Mouse (Mus musculus) lung, postnatal 10 days (tissue): Measurements from ENCODE around the gene Gif.

Experiments
- DNase-seq: peaks from one replicate; pipeline ENCODE4 v3.0.0; 2021

The Gif gene

DNA sequence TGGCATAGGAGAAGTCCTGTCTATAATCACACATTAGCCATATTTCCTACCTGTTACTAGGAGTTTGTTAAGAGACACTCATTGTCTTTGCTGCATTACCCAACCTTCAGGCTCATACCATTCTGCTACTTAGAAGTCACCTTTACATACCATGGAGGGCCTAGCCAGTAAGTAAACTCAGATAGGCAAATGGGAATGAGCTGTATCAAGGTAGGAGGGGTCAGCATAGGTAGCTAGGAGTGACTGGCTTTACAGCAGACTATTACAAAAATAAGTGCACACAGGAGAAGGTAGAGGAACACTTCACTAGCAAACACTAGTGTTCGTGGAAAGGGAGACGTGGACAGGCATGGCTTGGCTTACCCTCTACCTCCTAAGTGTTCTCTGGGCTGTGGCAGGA is at the start of gene Gif:
TSS of gene Gif (plus strand) at position 257 of the 400 bp plus-strand sequence.
- DNase-seq = no peak

DNA sequence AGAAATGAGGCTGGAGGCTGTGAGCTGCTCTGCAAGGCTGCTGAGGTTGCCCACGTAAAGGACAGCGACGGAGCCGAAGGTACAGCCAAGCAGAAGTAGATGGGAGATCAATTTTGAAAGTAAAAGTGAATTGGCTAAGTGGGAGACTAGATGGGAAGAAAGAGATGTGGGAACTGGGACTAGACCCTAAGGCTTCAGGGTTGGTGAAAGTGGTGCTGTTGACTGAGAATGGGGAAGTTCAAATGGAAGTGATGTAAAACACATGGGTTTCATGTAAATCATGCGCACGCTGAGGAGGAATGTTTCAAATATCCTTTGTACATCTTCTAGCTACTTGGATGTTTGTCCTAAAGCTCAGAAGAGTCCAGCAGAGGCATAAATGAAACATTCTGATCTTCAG is 49.0 kb upstream of the Gif start:
- no peak for DNase-seq

DNA sequence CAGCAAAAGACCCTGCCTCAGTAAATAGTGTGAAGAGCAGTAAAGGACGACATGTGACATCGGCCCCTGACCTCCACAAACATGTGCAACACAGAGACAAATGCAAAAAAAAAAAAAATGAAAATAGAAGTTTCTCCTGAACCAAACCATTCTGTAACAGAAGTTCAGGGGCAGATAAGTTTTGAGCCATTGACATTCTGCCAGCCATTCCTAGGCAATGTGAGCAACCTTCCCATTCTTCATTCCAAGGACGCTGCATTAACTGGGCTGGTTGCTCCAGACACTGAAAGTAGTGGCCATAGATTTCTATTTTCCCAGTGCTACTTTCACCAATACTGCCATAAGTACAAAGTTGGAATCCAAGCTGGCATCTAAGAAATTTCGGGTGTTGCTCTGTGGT is 34.9 kb upstream of the Gif start:
- no peak for DNase-seq

DNA sequence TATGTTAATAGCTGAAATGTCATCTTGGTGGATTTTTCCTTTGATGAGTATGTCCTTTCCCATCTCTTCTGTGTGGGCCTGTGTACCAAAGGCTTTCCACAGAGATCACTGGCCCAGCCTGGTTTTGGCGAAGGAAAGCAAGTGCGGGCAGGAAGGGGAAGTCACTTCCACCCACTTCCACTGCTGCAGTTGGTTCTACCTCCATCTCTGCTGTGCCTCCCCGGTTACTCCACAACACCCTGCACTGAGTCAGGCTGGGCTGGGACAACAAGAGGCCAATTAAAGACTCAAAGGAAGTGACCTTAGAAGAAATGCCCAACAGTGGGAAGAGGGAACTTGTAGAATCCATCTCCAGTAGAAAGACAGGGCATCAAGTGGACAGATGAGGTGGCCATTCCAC is 27.3 kb upstream of the Gif start:
- DNase-seq = no peak

DNA sequence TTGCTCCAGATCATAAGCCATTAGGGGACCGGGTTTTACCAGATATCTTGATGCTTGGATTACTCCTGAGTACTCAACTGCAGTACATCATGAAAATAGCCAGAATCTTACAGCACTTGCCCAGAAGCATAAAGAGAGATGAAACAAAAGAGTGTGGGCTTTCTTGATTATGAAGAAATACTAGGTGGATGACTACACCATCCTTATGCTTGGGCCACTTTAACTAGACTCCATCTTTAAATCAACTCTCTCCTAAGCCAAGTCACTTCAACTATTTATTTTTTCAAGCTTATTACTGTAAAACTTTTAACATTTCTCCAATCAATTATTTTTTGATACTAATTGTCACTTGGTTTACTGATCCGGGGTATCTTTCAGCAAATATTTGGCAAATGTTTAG is 23.5 kb upstream of the Gif start:
- no peak for DNase-seq

DNA sequence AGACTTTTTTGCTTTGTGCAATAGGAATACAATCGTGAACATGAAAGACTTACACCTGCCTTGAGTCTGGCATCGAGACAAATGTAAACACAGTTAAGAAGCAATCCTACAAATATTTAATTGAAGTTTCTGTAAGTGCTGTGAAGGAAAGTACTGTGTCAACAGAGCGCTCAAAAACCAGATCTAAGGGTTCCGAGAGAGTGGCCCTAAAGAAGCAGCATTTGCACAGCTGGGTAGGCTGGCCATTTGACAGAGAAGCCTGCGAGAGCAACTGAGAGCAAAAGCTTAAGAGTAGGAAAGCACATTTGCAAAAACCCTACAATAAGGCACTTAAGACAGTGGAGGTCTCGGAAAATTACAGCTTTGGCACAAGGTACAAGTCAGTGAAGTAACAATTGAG is 23.1 kb upstream of the Gif start:
- DNase-seq = peak; percentile 35

DNA sequence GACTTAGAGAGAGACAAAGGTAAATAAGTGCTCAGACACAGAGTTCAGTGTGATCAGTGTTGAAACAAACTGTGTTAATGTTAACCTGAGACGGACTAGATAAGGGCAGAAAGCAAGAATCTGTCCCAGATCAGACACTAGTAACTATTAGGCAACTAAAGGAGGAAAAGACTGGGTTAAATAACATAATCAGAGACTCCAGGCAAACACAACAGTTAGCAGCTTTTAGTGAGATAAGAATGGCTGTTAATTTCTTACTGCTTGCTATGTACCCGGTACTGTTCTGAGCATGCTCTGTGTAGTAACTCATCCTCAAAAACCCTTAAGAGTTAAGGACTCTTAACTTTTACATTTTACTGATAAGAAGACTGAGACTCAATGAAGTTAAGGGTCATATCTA is 21.4 kb upstream of the Gif start:
- DNase-seq = no peak

DNA sequence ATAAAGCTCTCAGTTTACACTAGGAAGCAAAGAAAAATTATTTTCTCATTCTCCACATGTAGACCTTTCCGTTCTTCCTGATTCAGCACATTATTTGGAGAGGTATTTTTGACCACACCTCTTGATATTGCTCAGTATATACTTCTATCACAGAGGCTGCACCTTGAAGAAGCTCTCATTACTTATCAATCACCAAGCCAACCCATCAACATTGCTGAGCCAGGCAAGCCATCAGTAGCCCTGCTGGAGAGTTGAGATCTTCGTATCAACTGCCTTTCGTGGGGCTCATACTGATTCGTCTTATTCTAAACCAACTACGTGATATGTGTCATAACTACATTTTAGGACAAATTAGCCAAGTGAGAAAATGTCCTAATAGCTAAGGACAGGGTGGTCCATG is 20.1 kb upstream of the Gif start:
- no peak for DNase-seq

DNA sequence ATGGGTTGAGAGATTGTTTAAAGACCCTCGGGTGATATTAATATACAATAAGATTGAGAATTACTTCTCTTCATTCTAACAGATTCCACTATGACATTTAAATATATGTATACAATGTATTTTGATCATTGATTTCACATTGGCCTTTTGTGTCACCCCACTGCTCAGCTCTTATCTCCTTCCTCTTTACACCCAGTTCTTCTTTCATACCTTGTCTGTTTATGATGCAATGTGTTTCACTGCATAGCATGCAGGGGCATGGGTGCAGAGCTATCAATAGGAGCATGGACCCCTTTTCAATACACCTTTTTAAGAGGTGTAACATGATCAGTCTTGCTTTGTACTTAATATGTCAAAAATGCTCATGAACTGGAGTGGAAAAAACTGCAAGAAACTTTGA is 17.1 kb upstream of the Gif start:
- no peak for DNase-seq

DNA sequence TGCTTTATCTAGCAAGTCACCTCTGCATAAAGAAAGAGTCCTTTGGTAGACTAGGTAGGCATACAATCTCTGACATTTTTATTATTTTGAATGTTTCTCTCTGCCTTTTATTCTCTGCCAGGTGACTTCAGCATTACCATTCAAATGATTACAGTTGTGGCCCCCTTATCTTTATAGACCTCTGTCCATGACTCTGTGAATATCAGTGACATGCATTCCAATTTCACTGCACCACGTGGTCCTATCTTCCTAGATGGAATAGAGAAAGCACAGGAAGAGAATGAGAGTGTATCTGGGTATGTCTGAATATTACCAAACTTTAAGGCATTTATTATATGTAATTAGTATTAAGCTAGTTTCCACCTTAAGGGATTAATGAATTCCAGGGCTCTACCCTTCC is 10.9 kb upstream of the Gif start:
- DNase-seq = no peak

DNA sequence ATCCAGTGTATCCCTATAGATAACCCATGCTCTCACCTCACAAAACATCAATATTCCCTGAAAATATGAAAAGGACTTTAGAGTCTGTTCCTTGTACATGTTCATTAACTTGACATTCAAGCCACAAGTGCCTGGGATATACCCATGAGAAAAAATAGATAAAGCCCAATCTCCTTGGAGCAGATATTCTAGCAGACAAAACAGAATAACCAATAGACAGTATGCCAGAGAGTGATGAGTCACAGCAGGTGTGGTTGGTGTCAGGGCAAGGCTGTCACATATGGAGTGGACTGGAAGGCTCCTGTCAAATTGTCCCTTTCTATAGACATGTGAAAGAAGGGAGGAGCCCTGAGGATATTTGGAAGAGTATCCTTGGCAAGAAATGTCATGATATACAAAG is 1.7 kb upstream of the Gif start:
- no peak for DNase-seq

DNA sequence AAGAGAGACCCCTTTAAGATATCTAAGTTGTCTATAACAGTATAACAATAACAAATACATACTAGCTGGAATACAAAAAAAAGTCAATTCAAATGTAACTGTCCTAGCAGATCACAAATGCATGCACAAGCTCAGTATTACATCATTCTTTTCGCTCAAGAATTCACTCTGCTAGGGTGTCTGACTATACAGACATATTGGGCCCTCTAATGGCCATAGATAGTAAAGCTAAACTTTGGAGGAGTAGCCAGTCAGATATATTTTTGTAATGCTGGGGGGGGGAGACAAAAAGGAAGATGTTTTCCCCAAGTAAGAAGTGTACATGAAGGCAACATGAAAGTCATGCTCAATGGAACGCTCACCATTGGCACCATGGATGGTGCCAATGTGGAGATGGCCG is 17.7 kb downstream of the Gif start:
- DNase-seq = no peak

DNA sequence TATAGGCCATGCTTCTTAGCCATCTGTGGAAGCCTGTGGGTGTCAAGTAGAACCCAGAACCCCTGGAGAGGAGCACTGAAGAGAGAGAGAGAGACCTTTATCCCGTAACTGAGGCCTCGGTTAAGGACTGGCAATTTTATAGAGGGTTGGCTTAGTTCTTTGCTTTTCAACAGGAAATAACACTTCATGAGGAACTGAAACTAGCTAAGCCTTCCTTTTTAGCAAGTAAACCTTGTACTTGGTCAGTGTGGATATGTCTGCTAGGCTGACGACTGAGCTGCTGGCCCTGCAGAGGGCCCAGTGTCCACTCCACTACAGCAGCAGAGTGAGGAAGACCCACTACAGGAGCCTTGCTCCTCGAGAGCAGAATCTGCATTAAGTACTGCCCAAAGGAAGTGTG is 19.1 kb downstream of the Gif start:
- DNase-seq = no peak

DNA sequence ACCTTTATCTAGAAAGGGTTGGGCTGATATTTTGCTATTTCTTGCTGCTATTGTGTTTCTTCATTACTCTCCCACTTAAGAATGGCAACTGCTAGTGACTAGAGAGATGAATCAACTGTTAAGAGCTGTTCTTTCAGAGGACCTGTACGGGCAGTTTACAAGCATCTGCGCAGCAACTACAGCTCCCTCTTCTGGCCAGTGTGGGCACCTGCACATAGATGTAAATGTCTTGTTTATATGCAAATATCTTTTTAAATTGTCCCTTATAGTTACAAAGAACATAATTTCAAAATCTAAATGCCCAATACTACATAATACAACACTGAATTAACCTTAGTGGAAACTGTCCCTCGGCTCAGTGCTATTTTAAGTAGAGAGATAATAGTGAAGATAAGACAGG is 20.8 kb downstream of the Gif start:
- peak; percentile 35 for DNase-seq

DNA sequence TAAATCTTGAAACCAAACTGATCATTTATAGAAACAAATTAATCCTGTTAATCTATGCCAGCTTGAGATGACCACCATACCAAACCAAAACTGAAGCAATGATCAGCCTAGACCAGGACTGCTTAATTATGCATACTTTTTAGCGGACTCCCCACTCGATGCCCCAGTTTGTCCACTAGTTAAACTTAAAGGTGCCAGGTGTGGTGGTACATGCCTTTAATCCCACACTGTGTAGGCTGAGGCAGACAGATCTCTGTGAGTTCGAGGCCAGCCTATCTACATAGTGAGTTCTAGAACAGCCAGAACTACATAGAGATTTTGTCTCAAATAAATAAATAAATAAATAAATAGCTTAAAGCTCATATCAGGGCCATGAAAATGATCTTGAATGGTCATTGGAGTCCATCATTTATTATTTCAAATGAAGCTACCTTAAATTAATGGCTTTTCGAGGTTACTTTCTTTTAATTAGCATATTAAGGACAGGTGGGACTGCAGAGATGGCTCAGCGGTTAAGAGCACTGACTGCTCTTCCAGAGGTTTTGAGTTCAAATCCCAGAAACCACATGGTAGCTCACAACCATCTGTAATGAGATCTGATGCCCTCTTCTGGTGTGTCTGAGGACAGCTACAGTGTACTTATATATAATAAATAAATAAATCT is 22.0 kb downstream of the Gif start:
- no peak for DNase-seq

DNA sequence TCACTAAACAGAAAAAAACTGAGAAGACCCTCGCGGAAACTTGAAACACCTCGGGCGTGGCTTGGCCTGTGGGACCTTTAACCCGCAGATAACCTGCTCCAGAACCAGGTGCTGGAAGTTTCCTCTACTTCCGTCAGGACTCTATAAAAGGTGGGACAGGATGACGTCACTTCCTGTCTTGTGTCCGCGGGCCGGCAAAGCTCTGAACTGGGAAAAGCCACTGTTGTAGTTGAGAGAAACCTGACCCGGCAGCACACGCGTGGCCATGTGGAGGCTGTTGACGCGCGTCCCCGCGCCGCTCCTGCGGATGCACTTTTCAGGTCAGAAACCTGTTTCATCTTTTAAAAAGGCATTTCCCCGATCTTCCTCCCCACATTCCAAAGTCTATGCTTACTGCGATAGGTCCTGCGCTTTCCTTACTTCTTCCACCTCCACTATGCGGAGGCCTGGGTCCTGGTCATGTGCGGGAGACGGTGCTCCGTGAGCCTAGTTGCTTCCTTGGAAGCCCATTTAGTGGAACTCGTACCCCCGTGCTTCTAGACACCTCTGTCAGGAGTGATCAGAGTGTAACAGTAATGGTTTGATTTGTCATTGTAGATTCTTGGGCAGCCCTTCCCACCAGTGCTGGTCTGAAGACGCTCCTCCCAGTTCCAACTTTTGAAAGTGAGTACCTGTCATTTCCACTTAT is 23.0 kb downstream of the Gif start, which contains the start of gene Mrpl16:
TSS of gene Mrpl16 (plus strand) at position 187 of the 688 bp plus-strand sequence.
- peak; percentile 94 for DNase-seq

DNA sequence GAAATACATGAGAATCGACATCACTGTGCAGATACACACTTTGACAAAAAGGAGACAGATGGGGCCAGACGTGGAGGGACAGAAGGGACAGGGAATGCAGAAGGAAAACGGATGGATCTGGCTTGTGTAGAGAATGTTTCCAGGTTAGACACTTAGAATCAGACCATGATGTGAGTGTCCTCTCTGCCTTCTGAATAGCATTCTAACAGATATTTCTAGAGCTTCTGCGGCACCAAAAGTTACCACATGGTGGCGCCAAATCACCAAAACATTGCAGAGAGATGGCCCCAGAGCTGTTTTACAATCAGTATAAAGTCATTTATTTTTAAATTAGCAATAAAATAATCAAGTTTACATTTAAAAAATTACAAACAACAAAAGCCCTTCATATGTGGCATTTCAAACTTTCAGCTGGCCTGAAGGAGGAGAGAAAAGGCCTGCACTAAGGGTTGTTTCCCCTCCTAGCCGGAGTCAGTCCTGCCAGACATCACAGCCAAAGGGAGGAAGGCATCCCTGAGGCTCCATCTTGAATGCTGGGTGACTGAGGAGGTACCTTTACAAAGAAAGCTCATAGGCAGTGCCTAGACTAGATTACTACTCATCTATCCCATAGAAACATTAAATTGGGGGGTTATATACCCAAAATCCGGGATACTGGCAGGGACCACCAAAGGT is 30.0 kb downstream of the Gif start:
- DNase-seq = peak; percentile 65

DNA sequence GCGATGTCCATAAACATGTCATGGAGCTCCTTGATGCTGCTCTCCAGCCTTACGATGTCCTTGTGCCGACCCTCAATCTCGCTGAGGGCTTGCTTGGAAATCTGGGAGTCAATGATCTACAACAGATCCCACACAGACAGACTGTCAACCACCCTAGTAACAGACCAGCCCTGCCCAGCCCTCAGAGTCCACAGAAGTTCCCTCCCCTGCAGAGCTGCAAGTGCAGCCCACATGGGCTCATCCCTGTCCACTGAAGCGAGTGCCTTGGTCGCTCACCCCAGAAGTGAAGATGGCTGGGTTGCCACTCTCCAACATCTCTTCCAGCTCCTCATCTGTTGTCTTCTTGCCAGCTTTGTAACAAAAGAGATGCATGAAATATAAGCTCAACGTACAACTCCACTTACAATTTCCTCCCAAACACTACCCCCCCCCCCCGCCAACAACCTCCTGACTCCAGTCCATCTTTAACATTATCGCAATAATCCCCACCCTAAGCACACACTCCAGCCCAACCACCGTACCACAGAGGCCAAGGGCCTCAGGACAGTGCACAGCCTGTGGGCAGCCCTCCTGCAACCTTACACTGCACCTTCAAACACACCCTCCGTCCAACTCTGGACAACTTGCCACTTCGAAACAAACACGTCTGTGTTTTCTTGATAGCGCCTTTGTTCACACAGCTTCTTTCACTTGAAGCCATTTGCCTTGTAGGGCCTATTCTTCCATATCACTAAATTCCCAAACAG is 38.2 kb downstream of the Gif start:
- DNase-seq = no peak

DNA sequence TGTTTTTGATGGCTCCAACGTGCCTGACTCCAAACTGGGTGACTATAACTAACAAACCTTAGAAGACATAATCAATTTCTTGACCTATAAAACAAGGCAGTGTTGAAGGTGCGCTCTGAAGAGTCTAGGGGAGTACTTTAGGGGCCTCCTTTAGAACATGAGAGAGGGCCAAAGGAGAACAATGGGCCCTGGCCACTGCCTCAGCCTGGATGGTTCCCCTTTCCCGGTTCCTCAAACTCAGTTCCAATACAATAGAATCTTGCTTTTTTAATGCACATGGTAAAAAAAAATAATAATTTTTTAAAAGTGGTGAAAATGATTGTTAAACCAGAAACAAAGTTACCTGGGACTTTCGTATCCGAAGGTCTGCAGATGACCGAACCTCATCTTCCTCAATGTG is 40.5 kb downstream of the Gif start:
- no peak for DNase-seq

DNA sequence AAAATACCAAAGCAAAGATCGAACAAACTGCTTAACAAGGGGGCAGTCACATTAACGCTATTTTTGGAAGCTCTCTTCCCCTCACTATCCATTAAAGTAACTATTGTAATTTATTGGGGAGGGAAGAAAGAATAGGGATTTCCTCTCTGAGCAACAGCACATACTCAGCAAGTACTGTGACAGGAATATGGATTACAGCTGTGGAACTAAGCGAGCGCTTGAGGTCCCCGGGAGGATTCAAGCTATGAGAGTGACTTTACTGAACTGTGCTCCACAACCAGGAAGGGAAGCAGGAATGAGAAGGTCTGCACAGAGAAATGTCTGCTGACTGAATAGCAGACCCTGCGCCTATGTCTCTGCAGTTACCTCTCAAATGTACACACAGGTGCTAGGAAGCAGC is 41.5 kb downstream of the Gif start:
- no peak for DNase-seq

DNA sequence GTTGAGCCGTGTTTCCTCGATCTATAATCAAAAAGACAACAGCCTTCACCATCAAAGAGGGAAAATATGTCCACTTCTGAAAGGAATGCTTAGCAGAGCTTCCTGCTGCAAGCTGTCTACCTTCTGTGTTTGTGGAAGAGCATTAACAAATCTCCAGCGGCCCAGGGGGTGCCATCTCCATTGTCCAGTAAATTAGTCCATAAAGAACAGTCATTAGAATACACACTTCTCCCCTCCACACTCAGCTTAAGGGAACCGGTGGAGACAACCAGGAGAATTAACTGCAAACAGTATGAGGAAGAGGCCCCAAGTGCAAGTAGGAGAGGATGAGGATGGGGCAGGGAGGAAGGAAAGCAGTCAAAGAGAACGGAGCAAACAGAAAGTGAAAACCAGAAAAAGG is 44.5 kb downstream of the Gif start:
- no peak for DNase-seq

DNA sequence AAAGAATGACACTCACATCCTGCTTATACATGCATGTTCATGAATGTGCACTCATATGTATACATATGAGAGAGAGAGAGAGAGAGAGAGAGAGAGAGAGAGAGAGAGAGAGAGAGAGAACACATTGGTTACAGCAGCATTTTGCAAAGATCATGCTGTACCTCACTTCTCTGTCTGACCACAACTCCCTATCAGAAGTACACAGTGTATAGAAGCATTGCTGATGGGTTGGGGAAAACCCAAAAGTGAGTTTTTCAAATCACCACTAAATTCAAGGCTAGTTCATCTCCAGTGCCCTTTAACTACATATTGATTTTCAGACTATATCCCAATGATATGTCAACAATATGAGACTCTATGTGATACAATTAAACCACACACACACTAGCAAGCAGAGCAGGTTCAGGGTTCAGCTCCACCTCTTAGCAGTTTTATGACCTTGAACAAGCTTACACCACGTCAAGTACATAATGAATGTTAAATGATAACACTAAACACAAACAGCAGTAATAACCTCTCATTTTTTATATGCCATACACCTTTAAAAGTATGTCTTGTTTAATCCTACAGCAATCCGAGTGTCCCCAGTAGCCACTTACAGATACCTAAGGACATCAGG is 46.5 kb downstream of the Gif start:
- DNase-seq = no peak

DNA sequence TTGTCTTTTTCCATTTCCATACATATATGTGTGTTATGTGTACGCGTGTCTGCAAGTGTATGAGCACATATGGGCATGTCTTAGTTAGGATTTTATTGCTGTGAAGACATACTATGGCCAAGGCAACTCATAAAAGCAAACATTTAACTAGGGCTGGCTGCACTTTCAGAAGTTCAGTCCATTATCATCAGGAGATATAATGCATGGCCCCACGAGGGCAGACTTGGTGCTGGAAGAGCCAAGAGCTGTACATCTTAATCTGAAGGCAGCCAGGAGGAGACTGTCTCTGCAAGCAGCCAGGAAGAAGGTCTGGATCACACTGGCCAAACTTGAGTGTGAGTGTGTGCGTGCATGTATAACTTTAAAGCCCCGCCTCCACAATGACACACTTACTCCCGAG is 47.1 kb downstream of the Gif start:
- DNase-seq = no peak
